Mouse (Mus musculus) embryonic fibroblast, embryonic 13.5 days (primary cell): ENCODE data around the gene Itih1. TPM values are rescaled to one million over a fixed set of nuclear protein-coding genes. Genes with fewer than 3 reads are reported as not detected.

Experiments
- H3K27ac ChIP-seq: 2 replicates; pipeline ENCODE4 v1.5.1; 2012; ENCODE audit warnings: low read length, control low read depth, inconsistent platforms; ENCODE audit not compliant: insufficient read depth
- H3K4me1 ChIP-seq: 2 replicates; pipeline ENCODE4 v1.6.1; 2011; ENCODE audit warnings: low read length; ENCODE audit not compliant: control insufficient read depth, insufficient read depth
- H3K4me3 ChIP-seq: 2 replicates; pipeline ENCODE4 v1.5.1; 2011; ENCODE audit warnings: mild to moderate bottlenecking, control low read depth, low read length; ENCODE audit not compliant: insufficient read depth
- CTCF ChIP-seq: IDR thresholded peaks from 2 replicates; pipeline ENCODE4 v1.5.1; 2011; ENCODE audit warnings: mild to moderate bottlenecking, control low read depth, low read length, moderate library complexity, borderline replicate concordance; ENCODE audit not compliant: insufficient read depth
- POLR2A ChIP-seq: IDR thresholded peaks from 2 replicates; pipeline ENCODE4 v1.6.1; 2011; ENCODE audit warnings: low read depth, mild to moderate bottlenecking, control low read depth, low read length, moderate library complexity
- polyA plus RNA-seq: library from polyadenylated mRNA; stranded (reverse); fragments of >200 nt; gene quantifications from 2 replicates; pipeline ENCODE4 v1.2.4, GENCODE M21; 2011; ENCODE audit warnings: low read depth; ENCODE audit not compliant: missing spikeins, insufficient read length

Gene Itih1
- polyA plus RNA-seq, 1 experiment = not detected

DNA sequence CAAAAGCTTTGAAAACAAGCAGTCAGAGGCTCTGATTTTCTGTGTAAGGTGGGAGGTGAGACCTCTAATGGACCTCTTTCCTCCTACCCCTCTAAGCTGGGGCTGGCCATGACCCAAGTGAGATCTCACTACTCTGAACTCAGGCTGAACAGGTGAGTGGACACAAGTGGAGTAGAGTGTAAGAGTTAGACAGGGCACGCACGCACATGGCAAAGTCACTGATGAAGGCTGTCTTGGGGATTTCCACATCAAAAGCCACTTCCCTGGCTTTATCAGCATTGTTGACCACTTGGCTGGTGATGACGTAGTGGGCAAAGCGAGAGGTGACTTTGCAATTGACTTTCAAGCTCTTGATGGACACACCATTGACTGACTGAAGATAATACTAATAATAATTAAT is 835 bp downstream of the Itih1 start:
- TF ChIP-seq CTCF (no peak), POLR2A (no peak)
- no peak overlapping the region for H3K27ac ChIP-seq
- H3K4me3 ChIP-seq = no peak overlapping the region
- no peaks in the 10 kb centered on the region for H3K4me1 ChIP-seq

DNA sequence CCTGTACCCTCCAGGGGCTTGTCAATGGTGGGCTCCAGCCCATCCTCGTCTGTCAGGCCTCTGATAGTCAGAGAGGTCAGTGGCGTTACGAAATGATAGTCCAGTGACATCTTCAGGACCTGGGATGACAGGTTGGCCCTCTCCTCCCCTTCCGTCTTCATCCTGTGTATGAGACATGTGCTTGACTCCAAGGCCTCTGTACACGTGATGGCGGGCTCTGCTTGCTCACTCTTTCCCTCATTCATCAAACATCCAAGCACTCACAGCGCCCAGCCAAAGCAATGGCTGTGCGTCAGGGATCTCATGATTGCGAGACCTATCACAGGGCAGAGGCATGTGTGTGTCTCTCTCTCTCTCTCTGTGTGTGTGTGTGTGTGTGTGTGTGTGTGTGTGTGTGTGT is 9.7 kb downstream of the Itih1 start:
- no peak for TF ChIP-seq CTCF
- no peak for TF ChIP-seq POLR2A
- Histone ChIP-seq H3K27ac (no peak overlapping the region), H3K4me1 (no peaks in the 10 kb centered on the region), H3K4me3 (no peak overlapping the region)

DNA sequence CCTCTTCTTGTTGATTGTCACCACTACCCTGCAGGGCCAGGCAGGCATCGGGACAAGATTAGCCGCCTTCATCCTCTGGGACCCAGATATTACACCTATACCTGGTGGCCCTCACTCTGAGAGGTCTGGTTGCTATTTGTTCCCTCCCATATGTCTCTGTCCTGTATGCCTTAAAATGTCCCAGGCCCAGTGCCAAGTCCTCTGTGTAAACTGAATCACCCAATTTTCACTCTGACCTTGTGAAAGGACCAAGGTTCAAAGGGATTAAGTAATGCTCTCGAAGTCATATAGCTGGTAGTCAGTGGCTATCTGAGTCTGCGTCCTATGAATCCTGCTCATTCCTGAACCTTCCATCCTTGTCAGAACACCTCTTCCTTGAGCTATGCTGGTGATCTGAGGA is 12.7 kb downstream of the Itih1 start:
- Histone ChIP-seq H3K27ac (no peak overlapping the region), H3K4me1 (no peaks in the 10 kb centered on the region), H3K4me3 (no peak overlapping the region)
- TF ChIP-seq POLR2A (no peak), CTCF (no peak)

DNA sequence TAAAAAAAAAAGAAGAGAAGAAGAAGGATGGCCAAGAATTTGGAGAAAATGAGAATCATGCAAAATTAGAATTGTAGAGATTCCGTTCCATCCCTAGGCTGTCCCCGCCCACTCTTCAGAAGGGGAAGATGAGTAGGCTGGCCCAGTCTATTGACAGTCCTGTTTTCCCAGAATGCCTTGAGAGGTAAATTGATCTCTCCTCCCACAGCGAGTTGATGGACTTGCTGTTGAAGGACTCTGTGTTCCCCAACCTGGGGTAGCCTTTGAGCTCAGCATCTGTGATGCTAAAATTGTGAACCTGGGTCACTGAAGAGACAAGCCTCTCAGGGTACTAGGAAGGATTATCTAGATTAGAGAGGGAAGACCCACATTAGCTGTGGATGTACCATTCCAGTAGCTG is 17.6 kb downstream of the Itih1 start:
- no peak overlapping the region for H3K4me3 ChIP-seq
- no peaks in the 10 kb centered on the region for H3K4me1 ChIP-seq
- no peak for TF ChIP-seq CTCF
- TF ChIP-seq POLR2A = no peak
- H3K27ac ChIP-seq = no peak overlapping the region

DNA sequence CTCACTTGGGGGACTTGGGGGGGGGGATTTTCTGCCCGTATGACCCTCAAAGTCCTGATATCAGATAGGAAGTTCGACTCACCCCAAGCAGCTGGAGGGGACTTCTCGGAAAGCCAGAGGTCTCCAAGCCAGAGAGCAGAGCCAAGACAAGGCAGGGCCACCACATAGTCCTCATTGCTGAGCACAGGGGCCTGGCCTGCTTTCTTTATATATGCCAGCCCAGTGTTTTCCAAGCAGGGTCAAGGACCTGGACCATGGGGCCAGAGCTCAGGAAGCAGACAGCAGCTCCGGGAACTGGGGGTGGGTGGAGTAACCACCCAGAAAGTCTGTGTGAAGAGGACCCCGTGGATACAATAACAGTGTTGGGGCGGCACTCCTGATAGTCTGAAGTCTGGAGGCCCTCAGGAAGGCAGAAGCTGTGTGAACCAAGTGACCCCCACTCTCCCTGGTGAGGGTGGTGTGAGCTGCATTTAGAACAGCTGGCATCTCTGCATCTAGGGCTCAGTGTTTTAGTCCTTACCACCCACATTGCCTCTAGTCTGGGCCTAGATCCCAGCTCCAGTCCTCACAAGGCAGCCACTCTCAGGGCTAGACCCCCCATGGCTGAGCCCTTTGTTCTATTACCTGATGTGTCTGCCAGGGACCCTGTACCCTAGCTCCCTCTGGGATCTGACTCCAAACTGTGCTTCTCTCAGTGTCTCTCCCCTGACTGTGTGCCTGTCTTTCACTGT is 19.5 kb downstream of the Itih1 start, which contains the start of gene Itih3:
Itih3 (minus strand) TSS at position 386 of the 731 bp plus-strand sequence.
- H3K4me3 ChIP-seq = no peak within 1 kb of the TSS
- H3K4me1 ChIP-seq = no peaks in the 10 kb centered on the region
- TF ChIP-seq CTCF = no peak
- TF ChIP-seq POLR2A = no peak
- H3K27ac ChIP-seq = no peak within 1 kb of the TSS

DNA sequence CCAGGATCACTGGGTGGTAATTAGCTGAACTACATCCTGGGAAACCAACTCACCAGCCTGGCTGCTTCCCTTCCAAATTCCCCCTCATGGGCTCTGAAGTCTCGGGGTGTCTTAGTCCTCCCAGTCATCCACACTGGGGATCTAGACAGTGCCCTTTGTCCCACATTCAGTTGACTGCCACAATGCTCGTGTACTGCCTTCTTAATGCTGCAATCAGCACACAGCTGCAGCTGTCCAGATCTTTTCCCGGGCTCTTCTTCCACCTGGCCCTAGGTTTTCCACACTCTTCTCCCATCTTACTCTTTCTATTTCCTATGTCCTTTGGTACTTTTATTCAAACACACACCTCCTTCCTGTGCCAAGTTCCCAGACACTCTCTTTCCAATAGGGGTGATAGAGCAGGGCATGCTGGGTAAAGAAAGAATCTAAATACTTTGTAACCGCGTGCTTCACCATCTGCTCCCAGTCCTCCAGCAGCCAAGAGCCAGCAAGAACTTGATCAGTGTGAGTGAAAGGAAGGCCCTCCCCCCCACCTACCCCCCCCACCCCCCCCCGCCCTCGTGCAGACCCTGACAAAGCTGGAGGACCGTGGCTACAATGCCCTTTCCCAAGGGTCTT is 20.9 kb downstream of the Itih1 start:
- TF ChIP-seq POLR2A = no peak
- no peak for TF ChIP-seq CTCF
- Histone ChIP-seq H3K27ac (no peak overlapping the region), H3K4me1 (no peaks in the 10 kb centered on the region), H3K4me3 (no peak overlapping the region)

DNA sequence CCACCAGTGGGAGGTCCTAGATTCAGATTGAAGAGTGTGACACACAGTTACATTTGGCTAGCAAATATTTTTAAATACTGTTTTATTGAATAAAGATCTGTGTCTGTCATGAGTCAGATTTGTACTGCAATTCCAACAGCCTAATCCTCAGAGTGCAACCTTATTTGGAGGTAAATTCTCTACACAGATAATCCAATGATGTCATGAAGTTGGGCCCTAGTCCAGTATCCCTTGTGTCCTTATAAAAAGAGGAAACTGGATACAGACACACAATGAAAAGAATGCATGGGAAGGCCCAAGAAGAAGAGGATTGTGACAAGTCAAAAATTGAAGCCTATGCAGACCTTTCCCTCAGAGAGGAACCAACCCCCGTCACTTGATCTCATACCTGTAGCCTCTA is 26.6 kb downstream of the Itih1 start:
- H3K4me1 ChIP-seq = peaks cover 3% of the 10 kb centered on the region; the same call in 1 of the 2 replicates
- peak overlapping the region; percentile 89 for H3K27ac ChIP-seq
- no peak overlapping the region for H3K4me3 ChIP-seq
- TF ChIP-seq CTCF (no peak), POLR2A (no peak)

DNA sequence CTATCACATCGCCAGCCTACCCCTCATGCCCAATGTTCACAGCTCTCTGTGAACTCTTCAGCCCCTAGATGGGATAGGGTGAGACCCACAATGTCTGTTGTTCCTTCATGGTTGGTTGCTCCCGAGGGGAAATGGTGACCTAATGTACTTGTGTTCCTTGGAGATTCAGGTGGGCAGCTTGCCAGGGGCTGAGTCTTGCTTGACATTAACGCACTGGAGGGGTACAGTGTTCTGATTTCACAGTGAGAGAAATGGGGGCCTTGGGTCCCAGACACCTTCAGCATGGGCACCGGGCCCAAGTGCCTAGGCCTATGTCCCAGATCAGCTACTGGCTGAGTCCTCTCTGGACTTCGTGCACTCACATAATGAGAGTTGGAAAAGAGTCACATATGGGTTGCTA is 29.7 kb downstream of the Itih1 start:
- TF ChIP-seq POLR2A = no peak

DNA sequence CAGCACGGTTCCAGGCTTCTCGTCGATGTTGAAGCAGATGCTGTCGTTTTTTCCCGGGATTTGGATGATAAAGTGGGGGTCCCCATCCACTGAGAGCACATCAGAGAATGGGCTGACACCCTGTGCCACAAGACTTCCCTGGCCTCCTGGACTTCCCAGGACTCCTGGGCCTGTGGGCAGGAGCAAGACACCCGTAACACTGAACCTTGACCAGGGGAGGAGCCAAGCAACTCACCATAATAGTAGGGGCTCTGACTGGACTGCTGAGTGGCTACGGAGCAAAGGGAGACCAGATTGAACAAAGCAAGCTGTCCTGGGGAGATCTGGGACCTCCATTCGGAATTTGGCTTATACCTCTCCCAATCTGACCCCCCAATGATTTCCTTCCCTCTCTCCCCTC is 30.4 kb downstream of the Itih1 start:
- no peak for TF ChIP-seq CTCF
- no peak for TF ChIP-seq POLR2A

More for the DNA sequence above, 29.7 kb downstream of the Itih1 start:
- H3K4me1 ChIP-seq = peaks cover 3% of the 10 kb centered on the region; the same call in 1 of the 2 replicates
- H3K4me3 ChIP-seq = no peak overlapping the region
- no peak overlapping the region for H3K27ac ChIP-seq

DNA sequence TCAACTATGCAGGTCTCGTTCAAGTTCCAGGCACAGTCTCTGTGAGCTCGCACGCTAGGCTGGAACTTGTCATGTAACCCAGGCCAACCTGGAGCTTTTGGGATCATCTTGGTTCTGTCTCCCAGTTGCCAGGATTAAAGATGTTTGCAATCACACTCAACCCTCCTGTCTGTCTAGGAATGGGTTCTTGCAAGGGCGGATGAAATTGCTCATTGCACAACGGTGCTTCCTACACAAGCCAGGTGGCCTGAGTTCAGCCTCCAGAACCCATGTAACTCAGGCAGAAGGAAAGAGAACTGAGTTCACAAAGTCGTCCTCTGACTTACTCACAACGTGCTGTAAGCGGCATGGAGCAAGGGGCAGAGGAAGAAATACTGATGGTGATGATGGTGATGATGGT is 31.9 kb downstream of the Itih1 start:
- Histone ChIP-seq H3K4me3 (no peak overlapping the region), H3K27ac (no peak overlapping the region), H3K4me1 (no peaks in the 10 kb centered on the region)
- TF ChIP-seq CTCF = no peak
- TF ChIP-seq POLR2A = no peak

More for the DNA sequence above, 30.4 kb downstream of the Itih1 start:
- Histone ChIP-seq H3K4me3 (no peak overlapping the region), H3K27ac (no peak overlapping the region), H3K4me1 (peaks cover 3% of the 10 kb centered on the region; the same call in 1 of the 2 replicates)
